Mouse (Mus musculus): ENCODE data around the gene Olfr1249.
"Not testable (repeated sequence)": the region's sequence is repeated elsewhere in the genome, so short reads cannot be mapped to it uniquely, and the experiment has no call there.

The Olfr1249 gene

DNA sequence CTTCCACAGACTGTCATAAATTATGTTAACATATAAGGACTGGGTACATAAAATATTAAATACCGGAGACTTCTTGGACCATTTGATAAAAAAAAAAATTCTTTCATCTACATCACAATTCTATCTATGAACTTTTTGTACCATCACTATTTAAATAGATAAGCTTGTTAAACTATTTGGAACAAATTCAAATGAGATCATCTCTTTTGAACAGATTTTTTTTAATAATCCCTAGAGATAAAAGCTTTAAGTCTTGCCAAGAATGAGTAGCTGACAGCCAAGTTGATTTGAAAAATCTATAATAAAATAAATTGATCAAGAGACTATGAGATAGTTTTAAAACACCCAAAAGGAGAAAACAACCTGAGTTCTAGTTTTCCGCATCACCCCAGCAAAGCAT lies at the start of gene Olfr1249:
Gene Olfr1249, minus strand, starts transcription at position 101 of the 400 bp plus-strand sequence.
- DNase-seq (ENCODE audit: extremely low spot score, low read depth, low spot score): no peak

- DNase-seq (ENCODE audit: extremely low spot score, low read depth, low spot score): no peak
These were observed 37.1 kb upstream of the Olfr1249 start, which contains the start of gene Olfr1251 for GRCm38 (mm10) chr2:89671836-89672235. Gene Olfr1251 (minus strand): TSS chr2:89671936.

- no peak for DNase-seq (ENCODE audit: extremely low spot score, low read depth, low spot score)
These were observed 26.6 kb upstream of the Olfr1249 start, which contains the start of gene Olfr1250 for GRCm38 (mm10) chr2:89661367-89661766. Gene Olfr1250 (minus strand): TSS chr2:89661467.

- not testable (repeated sequence) for DNase-seq (ENCODE audit: extremely low spot score, low read depth, low spot score)
These were observed 16.6 kb downstream of the Olfr1249 start, which contains the start of gene Olfr1248 for GRCm38 (mm10) chr2:89618145-89618544. Gene Olfr1248 (minus strand): TSS chr2:89618245.

DNA sequence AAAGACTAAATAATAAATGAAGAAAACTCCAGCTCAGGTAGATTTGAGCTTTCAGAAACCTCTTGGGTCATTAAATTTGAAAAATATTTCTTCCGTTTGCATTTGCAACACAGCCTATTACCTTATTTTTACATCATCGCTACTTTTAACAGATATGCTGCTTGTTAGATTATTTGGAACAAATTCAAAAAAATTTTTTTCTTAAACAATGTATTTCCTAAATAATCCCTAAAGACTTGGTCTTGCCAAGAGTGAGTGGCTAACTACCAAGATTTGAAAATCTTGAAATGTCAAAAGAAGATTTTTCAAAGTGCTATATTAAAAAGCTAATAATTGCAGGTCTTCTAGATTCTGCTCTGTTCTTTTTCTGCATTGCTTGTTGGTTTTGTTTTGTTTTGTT lies 20.8 kb downstream of the Olfr1249 start, which contains the start of gene Olfr1247:
Gene Olfr1247, minus strand, starts transcription at position 101 of the 400 bp plus-strand sequence.
- no peak for DNase-seq (ENCODE audit: extremely low spot score, low read depth, low spot score)

- no peak for DNase-seq (ENCODE audit: extremely low spot score, low read depth, low spot score)
These were observed 41.7 kb downstream of the Olfr1249 start, which contains the start of gene Olfr1246 for GRCm38 (mm10) chr2:89593057-89593456. Gene Olfr1246 (minus strand): TSS chr2:89593157.

Data from hindlimb bud, embryonic 11.5 days (tissue).